Mouse (Mus musculus) adrenal gland, postnatal 14 days (tissue): ENCODE data around the gene Adam30. TPM values are rescaled to one million over a fixed set of nuclear protein-coding genes. Genes with fewer than 3 reads are reported as not detected.
A peak's percentile ranks its signal among the peaks of the same experiment; 100 is the strongest.
"Not testable (repeated sequence)": the region's sequence is repeated elsewhere in the genome, so short reads cannot be mapped to it uniquely, and the experiment has no call there.

Experiments used
- DNase-seq: peaks from one replicate; pipeline ENCODE4 v3.0.0; 2021; ENCODE audit warnings: mixed read lengths
- long read RNA-seq, 2 experiments: library from polyadenylated mRNA; stranded (forward); transcript quantifications; one replicate each; pipeline ENCODE4 v2.0.0; 2021
- total RNA-seq: library from RNA; stranded (reverse); gene quantifications from 2 replicates; pipeline ENCODE4 v1.2.3, GENCODE M21; 2021

The Adam30 gene
- total RNA-seq, result not detected in 2 replicates
- long read RNA-seq, experiment 1, result 0 reads
- long read RNA-seq, experiment 2, result 0 reads

DNA sequence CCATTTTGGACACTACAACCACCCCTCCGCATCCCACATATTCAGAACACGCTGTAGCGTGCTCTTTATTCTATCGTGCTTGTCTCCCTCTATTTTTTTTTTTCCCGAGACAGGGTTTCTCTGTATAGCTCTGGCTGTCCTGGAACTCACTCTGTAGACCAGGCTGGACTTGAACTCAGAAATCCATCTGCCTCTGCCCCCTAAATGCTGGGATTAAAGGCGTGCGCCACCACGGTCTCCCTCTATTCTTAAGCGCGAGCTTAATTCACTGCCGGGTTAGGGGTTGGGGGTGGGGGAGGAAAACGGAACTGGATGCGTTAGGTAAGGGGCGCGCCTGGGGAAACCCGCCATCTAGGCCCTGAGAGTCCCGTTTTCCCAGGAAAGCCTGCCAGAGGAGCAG, at the start of gene Adam30:
Gene Adam30 (plus strand): TSS at position 301 of the 400 bp plus-strand sequence.
- no peak for DNase-seq

- DNase-seq, result no peak
These were observed 42.2 kb upstream of the Adam30 start for GRCm38 (mm10) chr3:98118252-98118651.

DNA sequence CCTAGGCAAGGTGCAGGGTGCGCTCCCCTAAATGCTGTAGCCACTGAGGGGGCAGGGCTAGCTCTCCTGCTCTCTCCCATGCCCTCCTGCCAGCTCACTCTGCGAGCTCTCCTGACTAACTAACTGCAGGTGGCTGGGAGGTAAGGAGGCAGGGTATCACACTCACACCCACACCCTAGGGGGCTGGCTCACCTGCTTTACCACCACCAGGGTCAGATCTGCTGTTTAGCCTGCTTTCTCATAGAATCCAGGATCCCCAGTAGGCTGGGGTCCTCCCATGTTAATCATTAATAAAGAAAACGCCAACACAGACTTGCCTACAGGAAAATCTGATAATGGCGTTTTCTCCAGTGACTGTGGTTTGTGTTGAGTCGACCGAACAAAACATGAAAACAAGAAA, 41.1 kb upstream of the Adam30 start:
- no peak for DNase-seq

DNA sequence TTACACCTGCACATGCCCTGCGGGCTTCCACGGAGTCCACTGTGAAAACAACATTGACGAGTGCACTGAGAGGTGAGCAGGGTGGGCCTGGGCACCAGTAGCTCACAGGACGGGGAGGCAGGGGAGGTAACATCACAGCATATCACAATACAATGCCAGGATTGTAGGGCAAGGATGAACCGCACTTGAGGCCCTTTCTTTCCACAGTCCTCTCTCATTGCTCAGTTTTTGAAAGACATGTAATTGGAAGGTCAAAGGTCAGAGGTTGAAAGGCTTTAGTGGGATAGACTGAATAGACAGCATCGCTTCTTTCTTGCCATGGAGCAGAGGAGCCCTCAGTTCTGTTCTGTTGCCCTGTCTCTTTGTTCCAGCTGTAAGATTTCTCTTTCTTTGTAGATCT, 39.5 kb upstream of the Adam30 start:
- no peak for DNase-seq

DNA sequence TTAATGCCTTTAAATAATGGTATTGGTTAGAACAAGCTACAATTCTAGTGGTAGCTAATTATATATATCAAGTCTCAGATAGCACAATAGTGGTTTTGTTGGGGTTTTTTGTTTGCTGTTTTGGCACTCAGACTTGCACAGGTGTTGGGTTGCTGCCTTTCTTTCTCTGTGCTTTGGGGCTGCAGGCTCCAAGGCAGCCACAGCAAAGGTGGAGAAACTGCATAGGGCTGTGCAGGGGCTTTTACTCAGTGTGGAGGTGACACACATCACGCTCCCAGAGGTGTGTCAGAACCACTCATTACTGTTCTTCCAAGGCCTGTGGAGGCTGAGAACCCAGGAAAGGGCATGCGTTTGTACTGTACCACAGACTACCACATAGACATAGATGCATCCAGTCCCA, 32.7 kb upstream of the Adam30 start:
- DNase-seq, result no peak

- no peak for DNase-seq
These were observed 31.7 kb upstream of the Adam30 start for GRCm38 (mm10) chr3:98128716-98129115.

DNA sequence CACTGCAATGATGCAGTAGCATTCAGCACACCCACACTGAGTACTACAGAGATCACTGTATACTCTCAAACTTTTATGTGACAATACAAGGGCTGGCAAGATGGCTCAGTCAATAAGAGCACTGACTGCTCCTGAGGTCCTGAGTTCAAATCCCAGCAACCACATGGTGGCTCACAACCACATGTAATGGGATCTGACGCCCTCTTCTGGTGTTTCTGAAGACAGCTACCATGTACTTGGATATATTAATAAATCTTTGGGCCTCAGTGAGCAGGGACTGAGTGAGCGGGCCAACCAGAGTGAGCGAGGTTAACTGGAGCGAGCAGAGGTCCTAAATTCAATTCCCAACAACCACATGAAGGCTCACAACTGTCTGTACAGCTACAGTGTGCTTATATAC, 28.3 kb upstream of the Adam30 start:
- not testable (repeated sequence) for DNase-seq

DNA sequence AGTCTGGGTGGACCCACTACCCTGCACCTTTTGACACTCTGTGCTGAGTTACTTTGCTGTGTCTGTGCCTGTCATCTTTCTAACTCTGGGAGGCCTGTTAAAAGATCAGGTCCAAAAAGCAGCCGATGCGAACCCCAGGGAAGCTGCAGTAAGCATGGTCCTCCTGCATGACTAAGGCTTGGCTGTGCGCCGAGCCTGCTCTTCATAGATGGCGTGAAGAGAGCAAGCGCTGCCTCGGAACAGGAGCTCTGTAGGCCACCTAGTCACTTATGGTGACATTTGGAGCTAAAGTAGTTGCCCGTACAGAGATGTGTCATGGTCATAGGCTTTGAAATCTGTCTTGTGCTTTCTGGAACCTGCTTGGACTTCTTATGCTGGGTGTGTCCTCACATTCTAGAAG, 27.8 kb upstream of the Adam30 start:
- DNase-seq, result no peak

GRCm38 (mm10) chr3:98141456-98141855, 19.0 kb upstream of the Adam30 start:
- DNase-seq, result no peak

- no peak for DNase-seq
These were observed 17.6 kb upstream of the Adam30 start for GRCm38 (mm10) chr3:98142862-98143261.

DNA sequence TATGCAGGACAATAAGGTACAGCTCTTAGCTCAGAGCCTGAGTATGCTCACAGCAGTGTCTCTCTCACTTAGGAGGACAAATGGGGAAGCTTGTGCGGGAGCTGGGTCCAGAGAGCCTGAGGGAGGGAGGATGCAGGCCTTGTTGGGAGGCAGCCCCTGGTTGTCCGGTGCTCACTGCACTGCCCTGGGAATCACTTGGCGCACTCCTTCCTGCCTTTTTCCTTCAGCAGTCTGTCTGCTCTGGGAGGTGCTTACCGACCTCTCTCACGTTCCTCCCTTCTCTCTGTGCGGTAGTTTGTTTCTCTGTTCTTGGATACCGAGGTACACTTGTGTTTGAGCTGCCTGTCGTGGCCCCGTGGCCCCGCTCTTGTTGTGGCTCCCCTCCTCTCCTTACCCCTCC, 15.2 kb upstream of the Adam30 start:
- DNase-seq, result no peak

DNA sequence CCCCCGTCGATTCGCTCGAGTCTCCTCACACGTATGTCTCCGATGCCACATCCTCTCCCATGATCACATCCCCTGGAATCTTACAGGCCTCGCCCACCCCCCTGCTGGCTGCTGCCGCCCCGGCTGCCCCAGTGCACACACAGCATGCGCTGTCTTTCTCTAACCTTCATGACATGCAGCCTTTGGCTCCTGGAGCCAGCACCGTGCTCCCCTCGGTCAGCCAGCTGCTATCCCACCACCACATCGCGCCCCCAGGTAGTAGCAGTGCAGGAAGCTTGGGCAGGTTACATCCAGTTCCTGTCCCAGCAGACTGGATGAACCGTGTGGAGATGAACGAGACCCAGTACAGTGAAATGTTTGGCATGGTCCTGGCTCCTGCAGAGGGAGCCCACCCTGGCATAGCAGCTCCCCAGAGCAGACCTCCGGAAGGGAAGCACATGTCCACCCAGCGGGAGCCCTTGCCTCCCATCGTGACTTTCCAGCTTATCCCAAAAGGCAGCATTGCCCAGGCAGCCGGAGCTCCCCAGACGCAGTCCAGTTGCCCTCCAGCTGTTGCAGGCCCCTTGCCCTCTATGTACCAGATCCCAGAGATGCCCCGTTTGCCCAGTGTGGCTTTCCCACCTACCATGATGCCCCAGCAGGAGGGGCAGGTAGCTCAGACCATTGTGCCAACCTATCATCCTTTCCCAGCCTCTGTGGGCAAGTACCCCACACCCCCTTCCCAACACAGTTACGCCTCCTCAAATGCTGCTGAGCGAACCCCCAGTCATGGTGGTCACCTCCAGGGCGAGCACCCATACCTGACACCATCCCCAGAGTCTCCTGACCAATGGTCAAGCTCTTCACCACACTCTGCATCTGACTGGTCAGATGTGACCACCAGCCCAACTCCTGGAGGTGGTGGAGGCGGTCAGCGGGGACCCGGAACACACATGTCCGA, 13.7 kb upstream of the Adam30 start:
- DNase-seq, result no peak

DNA sequence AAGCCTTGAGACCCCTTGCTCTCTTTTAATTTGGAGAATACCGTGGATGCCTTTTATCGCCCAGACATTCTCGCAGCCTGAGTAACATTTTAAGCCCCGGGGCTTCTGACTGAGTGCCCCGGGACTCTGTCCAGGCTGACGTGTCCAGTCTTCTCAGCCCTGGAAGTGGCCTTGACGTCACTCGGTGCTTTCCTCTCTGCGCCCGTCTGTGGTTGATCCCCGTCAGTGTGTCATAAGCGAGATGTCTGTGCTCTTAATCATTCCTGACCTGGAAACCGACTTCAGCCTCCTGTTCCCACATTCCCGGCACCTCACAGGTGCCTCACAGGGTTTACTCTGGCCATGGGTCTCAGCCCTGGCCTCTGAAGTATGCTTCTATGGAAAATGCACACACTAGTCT, 12.7 kb upstream of the Adam30 start:
- peak; percentile 83 for DNase-seq

DNA sequence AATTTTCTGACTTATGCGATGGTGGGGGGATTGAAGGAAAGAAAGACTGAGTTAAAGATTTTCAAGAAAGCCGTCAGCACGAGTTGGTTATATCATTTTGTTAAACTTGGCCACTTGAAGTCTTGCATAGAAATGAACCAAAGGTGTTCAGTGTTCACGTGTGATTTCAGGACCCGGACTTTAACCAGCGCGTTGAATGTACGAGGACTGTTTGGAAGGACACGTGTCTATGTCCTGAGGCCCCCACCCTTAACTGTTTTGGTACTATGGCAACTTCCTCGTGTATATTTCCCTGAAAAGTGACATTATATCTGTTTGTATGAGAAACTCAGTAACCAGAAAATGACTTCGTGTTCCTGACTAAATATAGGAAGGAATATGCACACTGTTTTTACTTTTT, 10.5 kb upstream of the Adam30 start:
- no peak for DNase-seq

DNA sequence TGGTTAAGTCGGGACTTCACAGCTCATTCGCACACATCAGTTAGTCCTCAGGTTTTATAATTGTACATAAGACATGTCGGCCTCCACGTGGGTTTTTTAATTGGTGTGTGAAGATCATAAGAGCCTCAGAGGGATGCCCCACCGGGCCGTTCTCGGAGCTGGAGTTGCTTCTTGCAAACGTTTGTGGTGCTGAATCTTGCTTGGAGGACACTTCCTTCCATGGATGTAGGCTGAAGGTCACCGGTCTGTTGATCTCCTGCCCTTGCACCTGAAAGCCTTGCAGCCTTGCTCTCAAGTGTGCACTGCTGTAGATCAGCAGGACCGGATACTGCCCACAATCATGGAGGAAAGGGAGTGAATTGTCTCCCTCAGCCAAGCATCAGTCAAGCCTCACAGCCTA, 9.4 kb upstream of the Adam30 start:
- no peak for DNase-seq

- DNase-seq, result no peak
These were observed 7.0 kb upstream of the Adam30 start for GRCm38 (mm10) chr3:98153460-98153859.

DNA sequence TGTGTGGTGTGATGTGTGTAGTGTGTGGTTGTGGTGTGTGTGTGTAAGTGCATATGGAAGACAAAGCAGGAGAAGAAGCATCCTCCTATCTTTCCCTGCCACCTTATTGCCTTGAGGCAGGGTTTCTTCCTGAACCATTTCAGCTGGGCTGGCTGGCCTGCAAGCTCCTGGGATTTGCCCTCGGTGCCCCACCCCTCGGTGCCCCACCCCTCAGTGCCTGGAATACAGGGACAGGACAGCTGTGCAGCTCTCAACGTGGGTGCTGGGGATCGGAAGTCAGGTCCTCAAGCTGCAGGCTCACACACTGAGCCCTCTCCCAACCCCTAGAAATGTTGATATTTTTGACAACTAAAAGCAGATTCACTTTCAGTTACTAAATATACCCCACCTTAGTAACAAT, 4.3 kb upstream of the Adam30 start:
- no peak for DNase-seq

DNA sequence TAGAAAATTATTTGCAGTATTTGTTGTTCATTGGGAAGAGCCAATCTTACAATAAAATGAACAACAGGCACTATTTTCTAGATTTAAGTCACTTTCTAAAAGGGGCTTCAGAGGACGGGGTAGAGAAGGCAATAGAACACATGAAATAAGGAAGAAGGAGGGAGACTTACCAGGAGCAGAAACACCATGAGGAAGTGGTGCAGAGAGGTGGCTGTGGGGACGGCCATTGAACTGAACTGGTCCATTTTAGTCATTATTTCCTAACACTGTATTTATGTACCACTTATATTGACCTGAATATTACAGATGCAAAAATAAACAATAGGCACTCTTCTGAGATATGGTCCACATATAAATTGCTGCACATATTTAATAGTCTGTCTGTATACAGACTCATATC, 3.4 kb upstream of the Adam30 start:
- no peak for DNase-seq

GRCm38 (mm10) chr3:98157585-98157984, 2.8 kb upstream of the Adam30 start:
- DNase-seq, result no peak

DNA sequence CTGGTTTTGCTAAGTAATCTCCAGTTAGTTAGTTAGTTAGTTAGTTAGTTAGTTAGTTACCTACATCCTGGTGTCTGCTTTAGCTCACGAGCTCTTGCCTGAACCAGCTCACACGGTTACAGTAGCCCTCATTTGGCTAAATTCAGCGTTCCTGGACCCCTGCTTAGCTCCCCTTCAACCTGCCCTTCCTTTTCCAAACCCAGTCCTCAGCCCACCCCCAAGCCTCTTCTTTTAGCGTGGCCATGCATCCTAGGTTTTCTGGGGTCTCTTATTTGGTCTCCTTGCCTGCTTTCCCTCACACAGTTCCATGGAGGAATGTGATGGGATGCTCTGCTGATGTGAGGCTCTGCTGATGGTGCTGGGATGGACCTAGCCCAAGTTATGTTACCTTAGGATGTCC, 1.8 kb upstream of the Adam30 start:
- no peak for DNase-seq

DNA sequence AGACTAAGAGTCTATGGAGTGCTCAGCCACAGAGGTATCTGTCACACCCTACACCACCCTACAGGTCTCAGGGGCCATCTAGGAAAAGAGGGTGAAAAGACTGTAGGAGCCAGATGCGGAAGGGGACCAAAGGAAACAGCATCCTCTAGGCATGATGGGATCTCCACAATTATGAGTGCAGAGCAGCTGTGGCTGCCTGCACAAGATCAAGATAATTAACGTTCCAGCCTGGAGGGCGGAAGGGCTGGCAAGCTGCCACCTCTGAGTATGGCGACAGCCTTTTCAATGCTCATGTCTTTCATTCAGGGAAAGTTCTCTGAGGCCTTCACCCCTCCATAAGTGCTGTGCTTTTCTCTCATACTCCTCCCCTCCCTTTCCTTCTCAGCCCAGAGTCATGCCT, 1.1 kb upstream of the Adam30 start:
- no peak for DNase-seq

GRCm38 (mm10) chr3:98178340-98178739, 17.9 kb downstream of the Adam30 start:
- DNase-seq, result peak; percentile 61

DNA sequence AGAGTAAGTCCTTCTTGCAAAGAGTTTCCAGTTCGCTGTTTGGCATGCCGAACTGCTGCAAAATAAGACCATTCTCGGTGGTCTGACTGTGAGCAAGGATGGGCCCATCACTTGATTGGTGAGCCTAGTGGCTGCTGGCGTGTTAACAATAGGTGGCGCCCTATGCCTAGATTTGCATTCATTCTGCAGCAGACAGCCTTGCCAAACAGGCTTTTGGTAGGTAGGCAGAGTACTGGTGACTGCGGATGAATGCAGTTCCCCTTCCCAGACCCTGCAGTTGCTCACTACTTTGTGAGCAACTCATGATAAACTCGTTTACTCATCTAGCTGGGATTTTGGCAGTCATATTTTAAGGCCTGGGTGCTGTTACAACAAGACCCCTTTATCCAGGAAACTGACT, 20.4 kb downstream of the Adam30 start:
- DNase-seq, result peak; percentile 26

GRCm38 (mm10) chr3:98185163-98185714, 24.8 kb downstream of the Adam30 start:
- DNase-seq, result no peak
